In the genomic region with DNA sequence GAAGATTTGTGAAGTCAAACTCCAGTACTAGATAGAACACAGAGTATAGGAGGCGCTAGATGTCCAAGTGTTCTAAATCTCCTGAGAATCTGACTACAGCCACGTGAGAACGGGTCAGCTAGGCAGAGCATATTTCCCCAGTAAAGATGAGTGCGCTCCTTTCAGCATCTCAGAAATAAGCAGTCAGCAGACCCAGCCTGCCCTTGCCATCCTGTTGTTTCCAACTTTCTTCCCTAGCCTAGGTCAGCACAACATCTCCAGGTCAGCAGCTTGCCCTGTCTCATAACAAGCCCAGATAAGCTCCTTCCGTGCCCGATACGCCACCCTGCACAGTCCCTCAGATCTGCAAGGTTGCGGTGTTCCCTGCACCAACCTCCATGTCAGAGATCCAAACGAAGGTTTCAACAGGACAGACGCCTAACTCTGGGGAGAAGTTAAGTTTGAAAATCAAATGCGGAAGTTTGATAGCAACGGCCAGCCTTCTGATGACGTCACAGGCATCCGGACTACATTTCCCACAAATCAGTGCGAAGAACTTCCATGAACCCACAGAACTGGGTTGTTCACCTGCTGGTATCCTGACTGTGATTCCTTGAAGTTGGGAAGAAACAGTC, we compare ENCODE assay signal across 8 mouse cellular contexts. TPM values are rescaled to one million over a fixed set of nuclear protein-coding genes. Genes with fewer than 3 reads are reported as not detected.
DNase-seq lines count a peak whose midpoint lies in the region; ATAC-seq lines count a peak whose summit lies in the region.

A gene (minus strand): TSS at position 406 of the 614 bp plus-strand sequence.
A gene (minus strand): TSS at position 475 of the 614 bp plus-strand sequence.

- no peaks in the 10 kb centered on the region for H3K27me3 ChIP-seq in lung, embryonic 16.5 days (ENCODE audit: control insufficient read depth, insufficient read depth, low read depth, low read length)

- H3K9me3 ChIP-seq in lung, embryonic 16.5 days (ENCODE audit: control insufficient read depth, low read length): no peaks in the 10 kb centered on the region

- H3K36me3 ChIP-seq in lung, embryonic 16.5 days (ENCODE audit: control insufficient read depth, insufficient read depth, low read length): no peaks in the 10 kb centered on the region

- H3K4me2 ChIP-seq in lung, embryonic 16.5 days (ENCODE audit: low read depth, low read length): peak within 1 kb of the TSS; percentile 59

- peak; percentile 93 to 98 for ATAC-seq in hematopoietic stem cell, adult 5-6 weeks (replicated peaks in 1 of 2; ENCODE audit: insufficient read depth in 1 of 2, low FRiP score in 2 of 2, low TSS enrichment in 1 of 2, low read depth in 1 of 2, poor library complexity in 2 of 2, severe bottlenecking in 2 of 2)
- ATAC-seq in lung, embryonic 16.5 days (ENCODE audit: low read depth): peak; percentile 95

- DNase-seq in MEL-GATA-1-ER (ENCODE audit: extremely low read depth, low read depth): peak; percentile 86
- peak; percentile 87 for DNase-seq in cerebellum, adult 8-10 months
- DNase-seq in forelimb bud, embryonic 11.5 days (ENCODE audit: low read depth, low spot score): peak; percentile 87
- DNase-seq in layer of hippocampus, adult 9-10 months (ENCODE audit: low spot score): peak; percentile 92
- peak; percentile 72 for DNase-seq in ovary, postnatal 10 days (ENCODE audit: low spot score)
- peak; percentile 79 to 85 for DNase-seq in thymus, postnatal 10 days (ENCODE audit: low spot score in 2 of 2)

- WGBS in lung, embryonic 16.5 days: under 1% methylated on average over 15 of the region's 15 CpGs

- peak within 1 kb of the TSS; percentile 75 for H3K27ac ChIP-seq in lung, embryonic 16.5 days (ENCODE audit: low read length)

- H3K9ac ChIP-seq in lung, embryonic 16.5 days (ENCODE audit: low read length): peak within 1 kb of the TSS; percentile 90

- H3K4me3 ChIP-seq in lung, embryonic 16.5 days (ENCODE audit: low read length): peak within 1 kb of the TSS; percentile 97

- peaks cover 10% of the 10 kb centered on the region for H3K4me1 ChIP-seq in lung, embryonic 16.5 days (replicated peaks; ENCODE audit: control insufficient read depth, insufficient read depth, low read length)

RNA-seq across cellular contexts. Expression of the first gene that starts in this region (rescaled TPM):
- total RNA-seq in hematopoietic stem cell, adult 5-6 weeks (2017): 7.3 and 13.3 TPM in 2 replicates
- polyA plus RNA-seq in lung, embryonic 16.5 days (2015; fragmentation: Nextera tagmentation; extraction: Ambion mirVana): 0.62 and 0.87 TPM in 2 replicates

RNA-seq across cellular contexts. Expression of the second gene that starts in this region (rescaled TPM):
- total RNA-seq in hematopoietic stem cell, adult 5-6 weeks (2017): 8.2 and 11.0 TPM in 2 replicates
- polyA plus RNA-seq in lung, embryonic 16.5 days (2015; fragmentation: Nextera tagmentation; extraction: Ambion mirVana): 1.1 and 1.3 TPM in 2 replicates

Comparison
In these comparisons a context has a peak if more than half of its experiments do, and no peak if none do; other contexts are left out.
1. Peak in every context shown above with its lines: DNase-seq, ATAC-seq, H3K4me3 ChIP-seq and H3K27ac ChIP-seq.